Mouse (Mus musculus): ENCODE results near the gene Klrg2.

GRCm38 (mm10) chr6:38676217-38676616 lies 39.2 kb upstream of the Klrg2 start:
- TF ChIP-seq CTCF (IDR thresholded peaks at IDR 0.05; ENCODE audit: extremely low read depth, insufficient read length, insufficient replicate concordance, low read depth, low read length) (no peak), POLR2A (IDR thresholded peaks at IDR 0.05; ENCODE audit: low read depth, low read length) (no peak)
